Mouse (Mus musculus): ENCODE measurements around the gene Exoc4.

GRCm38 (mm10) chr6:33247576-33248355 is 1.1 kb upstream of the Exoc4 start:
- TF ChIP-seq POLR2A (IDR thresholded peaks at IDR 0.05; ENCODE audit: low read depth, low read length) (no peak), CTCF (IDR thresholded peaks at IDR 0.05; ENCODE audit: extremely low read depth, insufficient read length, insufficient replicate concordance, low read depth, low read length) (no peak)

Measured in small intestine, adult 2 months (tissue).